Mouse (Mus musculus) bone marrow, adult 2 months (tissue): ENCODE results near the gene Rhoa.

Source experiments
- CTCF ChIP-seq: fragments of 200-500 bp; IDR thresholded peaks from 2 replicates; pipeline ENCODE4 v1.5.1; 2011; ENCODE audit warnings: low read length, control low read depth; ENCODE audit not compliant: control insufficient read depth, insufficient read depth
- POLR2A ChIP-seq: fragments of 200-500 bp; IDR thresholded peaks from 2 replicates; pipeline ENCODE4 v1.6.1; 2011; ENCODE audit warnings: low read depth, mild to moderate bottlenecking, control low read depth, low read length, borderline replicate concordance; ENCODE audit not compliant: control insufficient read depth

GRCm38 (mm10) chr9:108304716-108305115, 1.2 kb upstream of the Rhoa start:
- no peak for TF ChIP-seq CTCF
- no peak for TF ChIP-seq POLR2A
